Mouse (Mus musculus) layer of hippocampus, adult 9-11 months (tissue): ENCODE results near the gene Mapkapk3.

Source experiments
- DNase-seq: peaks from one replicate; pipeline ENCODE4 v3.0.0; 2022

Mapkapk3 gene

GRCm38 (mm10) chr9:107261792-107262191 is 27.9 kb downstream of the Mapkapk3 start:
- no peak for DNase-seq

GRCm38 (mm10) chr9:107260836-107261235 is 28.8 kb downstream of the Mapkapk3 start:
- no peak for DNase-seq

GRCm38 (mm10) chr9:107260429-107260828 is 29.2 kb downstream of the Mapkapk3 start:
- no peak for DNase-seq

GRCm38 (mm10) chr9:107259571-107259970 is 30.1 kb downstream of the Mapkapk3 start:
- peak; percentile 87 for DNase-seq

- DNase-seq: no peak
These were observed 34.1 kb downstream of the Mapkapk3 start for GRCm38 (mm10) chr9:107255596-107255995.

- no peak for DNase-seq
These were observed 34.8 kb downstream of the Mapkapk3 start for GRCm38 (mm10) chr9:107254925-107255324.

- peak; percentile 90 for DNase-seq
These were observed 35.2 kb downstream of the Mapkapk3 start for GRCm38 (mm10) chr9:107254476-107254875.

- DNase-seq: peak; percentile 63
These were observed 37.5 kb downstream of the Mapkapk3 start for GRCm38 (mm10) chr9:107252164-107252563.

- peak; percentile 52 for DNase-seq
These were observed 39.0 kb downstream of the Mapkapk3 start for GRCm38 (mm10) chr9:107250416-107251337.

- DNase-seq: peak; percentile 56
These were observed 40.5 kb downstream of the Mapkapk3 start for GRCm38 (mm10) chr9:107249154-107249553.

GRCm38 (mm10) chr9:107246170-107246569 is 43.5 kb downstream of the Mapkapk3 start:
- no peak for DNase-seq

GRCm38 (mm10) chr9:107245311-107245710 is 44.4 kb downstream of the Mapkapk3 start:
- no peak for DNase-seq

GRCm38 (mm10) chr9:107236151-107236550 is 53.5 kb downstream of the Mapkapk3 start:
- no peak for DNase-seq

- no peak for DNase-seq
These were observed 54.4 kb downstream of the Mapkapk3 start for GRCm38 (mm10) chr9:107235261-107235660.

- DNase-seq: no peak
These were observed 57.5 kb downstream of the Mapkapk3 start for GRCm38 (mm10) chr9:107232140-107232539.

GRCm38 (mm10) chr9:107231539-107232139 is 58.0 kb downstream of the Mapkapk3 start, which contains the start of gene Dock3:
Dock3 (minus strand) TSS chr9:107231909.
- DNase-seq: peak; percentile 85

- no peak for DNase-seq
These were observed 58.6 kb downstream of the Mapkapk3 start for GRCm38 (mm10) chr9:107230991-107231538.

GRCm38 (mm10) chr9:107224597-107224996 is 65.1 kb downstream of the Mapkapk3 start:
- no peak for DNase-seq
